Mouse (Mus musculus) kidney, adult 2 months (tissue): ENCODE measurements around the gene Ranbp10. TPM values are rescaled to one million over a fixed set of nuclear protein-coding genes. Genes with fewer than 3 reads are reported as not detected.
A peak's percentile ranks its signal among the peaks of the same experiment; 100 is the strongest.

Experiments
- DNase-seq: peaks from one replicate; pipeline ENCODE4 v3.0.0; 2021
- H3K27ac ChIP-seq: fragments of 200-500 bp; 2 replicates; pipeline ENCODE4 v1.5.1; 2012; ENCODE audit warnings: low read depth, low read length, control low read depth, inconsistent platforms; ENCODE audit not compliant: insufficient read depth
- H3K27me3 ChIP-seq: fragments of 200-500 bp; replicated peaks from 2 replicates; pipeline ENCODE4 v1.6.1; 2012; ENCODE audit warnings: mild to moderate bottlenecking, moderate library complexity, low read length, inconsistent platforms; ENCODE audit not compliant: control insufficient read depth, insufficient read depth
- H3K36me3 ChIP-seq: fragments of 200-500 bp; 2 replicates; pipeline ENCODE4 v1.6.1; 2012; ENCODE audit warnings: mild to moderate bottlenecking, moderate library complexity, low read length, inconsistent platforms; ENCODE audit not compliant: control insufficient read depth, insufficient read depth
- H3K4me1 ChIP-seq: fragments of 200-500 bp; 2 replicates; pipeline ENCODE4 v1.6.1; 2011; ENCODE audit warnings: low read length; ENCODE audit not compliant: control insufficient read depth, insufficient read depth
- H3K4me3 ChIP-seq: fragments of 200-500 bp; 2 replicates; pipeline ENCODE4 v1.5.1; 2011; ENCODE audit warnings: mild to moderate bottlenecking, low read depth, low read length, control low read depth; ENCODE audit not compliant: insufficient read depth
- CTCF ChIP-seq: fragments of 200-500 bp; conservative IDR thresholded peaks from 2 replicates; pipeline ENCODE4 v1.5.1; 2011; ENCODE audit warnings: low read depth, mild to moderate bottlenecking, control low read depth, low read length, moderate library complexity, mixed read lengths; ENCODE audit not compliant: insufficient read depth, insufficient read length
- POLR2A ChIP-seq: fragments of 200-500 bp; IDR thresholded peaks from one replicate; pipeline ENCODE4 v1.6.1; 2011; ENCODE audit warnings: low read depth, low read length, control low read depth
- WGBS: fragments of 180-500 bp; shearing (Covaris S2); methylation state at CpG from one replicate; pipeline ENCODE4 v1.1.7; 2018; 5-methylcytosine and 5-hydroxymethylcytosine counted together
- polyA plus RNA-seq: library from polyadenylated mRNA; depleted of rRNA; stranded (reverse); fragments of >200 nt; gene quantifications from 2 replicates; pipeline ENCODE4 v1.2.3, GENCODE M21; 2012

The Ranbp10 gene
- polyA plus RNA-seq, 1 experiment, result 22.1 TPM

GRCm38 (mm10) chr8:105789626-105790025, 37.5 kb downstream of the Ranbp10 start:
- Histone ChIP-seq H3K27ac (no peak overlapping the region), H3K36me3 (no peaks in the 10 kb centered on the region; the same call in 1 of the 2 replicates), H3K4me1 (no peaks in the 10 kb centered on the region), H3K4me3 (no peak overlapping the region), H3K27me3 (no peaks in the 10 kb centered on the region)
- TF ChIP-seq POLR2A (no peak), CTCF (no peak)
- DNase-seq, result no peak

- no peak for DNase-seq
- no peaks in the 10 kb centered on the region for H3K4me1 ChIP-seq
- 68% methylated on average over 4 of the region's 4 CpGs for WGBS
- H3K27ac ChIP-seq, result no peak overlapping the region
- H3K27me3 ChIP-seq, result no peaks in the 10 kb centered on the region
- H3K4me3 ChIP-seq, result no peak overlapping the region
- H3K36me3 ChIP-seq, result no peaks in the 10 kb centered on the region; the same call in 1 of the 2 replicates
- TF ChIP-seq POLR2A (no peak), CTCF (no peak)
Measured at GRCm38 (mm10) chr8:105788927-105789326, 38.2 kb downstream of the Ranbp10 start.

DNA sequence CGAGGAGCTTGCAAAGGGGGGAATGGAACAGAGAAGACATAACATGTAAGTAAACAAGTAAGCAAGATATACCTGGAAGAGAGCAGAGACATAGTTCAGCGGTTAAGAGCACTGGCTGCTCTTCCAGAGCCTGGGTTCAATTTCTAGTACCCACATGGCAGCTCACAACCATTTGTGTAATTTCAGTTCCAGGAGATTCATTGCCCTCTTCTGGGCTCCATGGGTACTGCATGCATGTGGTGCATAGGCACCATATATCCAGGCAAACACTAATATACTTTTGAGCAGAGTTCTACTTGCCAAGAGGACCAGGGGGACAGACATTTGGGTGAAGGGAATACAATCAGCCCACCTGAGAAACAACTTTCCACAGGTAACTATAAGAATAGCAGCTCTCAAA, 38.9 kb downstream of the Ranbp10 start:
- Histone ChIP-seq H3K4me1 (no peaks in the 10 kb centered on the region), H3K27me3 (no peaks in the 10 kb centered on the region), H3K27ac (no peak overlapping the region), H3K36me3 (no peaks in the 10 kb centered on the region; the same call in 1 of the 2 replicates), H3K4me3 (no peak overlapping the region)
- 95% methylated on average over 2 of the region's 2 CpGs for WGBS
- TF ChIP-seq POLR2A (no peak), CTCF (peak; percentile 68)
- peak; percentile 61 for DNase-seq

DNA sequence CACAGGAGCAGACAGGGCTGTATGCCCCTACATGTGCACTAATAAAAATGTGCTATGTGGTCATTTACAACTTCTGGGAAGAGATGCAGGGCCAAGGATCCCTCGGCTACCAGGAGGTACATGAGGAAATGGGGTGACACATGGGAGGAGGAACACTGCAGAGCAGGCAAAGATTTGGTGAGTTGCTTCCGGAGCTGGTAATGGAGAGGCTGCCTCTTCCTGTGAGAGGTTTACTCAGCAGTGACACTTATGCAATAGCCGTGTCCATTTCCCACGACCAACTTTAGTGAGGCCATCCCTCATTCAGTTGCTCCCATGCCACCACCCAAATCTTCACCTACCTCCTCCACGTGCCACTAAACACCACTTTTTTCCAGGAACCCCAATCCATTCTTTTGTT, 46.9 kb downstream of the Ranbp10 start:
- Histone ChIP-seq H3K4me3 (no peak overlapping the region), H3K36me3 (no peaks in the 10 kb centered on the region; the same call in 1 of the 2 replicates), H3K4me1 (no peaks in the 10 kb centered on the region), H3K27me3 (no peaks in the 10 kb centered on the region), H3K27ac (no peak overlapping the region)
- TF ChIP-seq CTCF, result no peak
- TF ChIP-seq POLR2A, result no peak
- DNase-seq, result no peak
- WGBS, result 79% methylated on average over 5 of the region's 5 CpGs

DNA sequence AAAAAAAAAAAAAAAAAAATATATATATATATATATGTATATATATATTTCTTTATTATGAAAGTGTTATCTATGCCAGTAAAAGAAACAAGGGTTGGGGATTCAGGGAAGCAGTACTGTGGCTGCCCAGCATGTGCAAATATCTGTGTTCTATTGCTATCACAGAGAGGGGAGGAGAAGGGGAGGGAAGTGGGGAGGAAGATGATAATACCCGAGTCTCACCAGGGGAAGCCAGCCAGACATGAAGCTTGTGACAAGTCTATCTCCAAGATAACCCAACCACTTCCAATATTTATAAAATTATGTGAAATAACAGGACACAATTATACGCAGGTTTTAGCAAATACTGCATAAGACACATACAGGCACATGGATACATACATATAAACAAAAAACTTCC, 49.3 kb downstream of the Ranbp10 start:
- no peak for DNase-seq
- TF ChIP-seq CTCF (no peak), POLR2A (no peak)
- no peaks in the 10 kb centered on the region for H3K27me3 ChIP-seq
- 91% methylated on average over 2 of the region's 2 CpGs for WGBS
- H3K36me3 ChIP-seq, result no peaks in the 10 kb centered on the region; the same call in none of the 2 replicates
- no peak overlapping the region for H3K4me3 ChIP-seq
- H3K27ac ChIP-seq, result no peak overlapping the region
- no peaks in the 10 kb centered on the region for H3K4me1 ChIP-seq

- Histone ChIP-seq H3K4me1 (no peaks in the 10 kb centered on the region), H3K27ac (no peak overlapping the region), H3K36me3 (no peaks in the 10 kb centered on the region; the same call in none of the 2 replicates), H3K4me3 (no peak overlapping the region), H3K27me3 (no peaks in the 10 kb centered on the region)
- TF ChIP-seq POLR2A, result no peak
- no peak for TF ChIP-seq CTCF
- DNase-seq, result no peak
- WGBS, result 94% methylated on average over 5 of the region's 5 CpGs
Measured at GRCm38 (mm10) chr8:105774498-105774897, 52.7 kb downstream of the Ranbp10 start.

GRCm38 (mm10) chr8:105773441-105773861, 53.7 kb downstream of the Ranbp10 start:
- Histone ChIP-seq H3K36me3 (no peaks in the 10 kb centered on the region; the same call in 1 of the 2 replicates), H3K27me3 (no peaks in the 10 kb centered on the region), H3K4me1 (no peaks in the 10 kb centered on the region), H3K27ac (no peak overlapping the region), H3K4me3 (no peak overlapping the region)
- no peak for TF ChIP-seq POLR2A
- TF ChIP-seq CTCF, result no peak
- WGBS, result 43% methylated on average over 1 of the region's 1 CpGs
- peak; percentile 63 for DNase-seq

GRCm38 (mm10) chr8:105771398-105772175, 55.6 kb downstream of the Ranbp10 start:
- Histone ChIP-seq H3K27ac (no peak overlapping the region), H3K4me3 (no peak overlapping the region), H3K36me3 (no peaks in the 10 kb centered on the region; the same call in 1 of the 2 replicates), H3K27me3 (no peaks in the 10 kb centered on the region), H3K4me1 (no peaks in the 10 kb centered on the region)
- WGBS, result 79% methylated on average over 12 of the region's 12 CpGs
- no peak for DNase-seq
- TF ChIP-seq POLR2A (no peak), CTCF (no peak)
